Mouse (Mus musculus): ENCODE data around the gene Hspa1l. TPM values are rescaled to one million over a fixed set of nuclear protein-coding genes. Genes with fewer than 3 reads are reported as not detected.
"Not testable (repeated sequence)": the region's sequence is repeated elsewhere in the genome, so short reads cannot be mapped to it uniquely, and the experiment has no call there.

Hspa1l gene
- polyA plus RNA-seq (2015; fragmentation: Nextera tagmentation; extraction: Ambion mirVana): 2.1 and 2.2 TPM in 2 replicates

DNA sequence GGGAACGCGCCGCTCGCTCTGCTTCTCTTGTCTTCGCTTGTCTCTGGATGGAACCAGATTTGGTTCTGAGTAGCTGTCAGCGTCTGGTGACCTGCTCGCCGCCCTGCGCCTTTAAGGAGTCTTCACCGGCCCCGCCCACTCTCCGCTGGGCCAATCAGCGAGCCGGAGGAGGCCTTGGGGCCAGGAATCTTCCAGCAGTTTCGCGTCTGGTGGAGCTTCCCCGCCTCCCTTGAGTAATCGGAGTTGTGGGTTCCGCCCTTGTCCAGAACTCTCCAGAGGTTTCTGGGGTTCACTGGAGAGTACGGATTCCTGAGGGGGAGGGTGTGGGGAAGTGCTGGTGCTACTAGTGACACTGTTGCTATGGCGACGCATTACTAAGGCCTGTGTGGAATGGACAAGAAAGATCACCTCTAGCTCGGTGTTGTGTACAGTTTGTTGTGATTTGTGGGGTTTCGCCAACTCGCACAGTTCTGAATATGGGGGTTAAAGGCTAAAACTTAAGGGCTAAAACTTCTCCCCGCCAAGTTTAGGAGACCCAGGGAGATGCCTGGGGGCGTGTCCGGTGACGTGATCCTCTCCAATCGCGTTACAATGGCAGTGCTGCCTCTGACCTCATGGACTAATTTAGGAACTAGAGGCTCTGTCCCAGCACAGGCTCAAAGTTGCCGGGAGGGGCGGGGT lies at the start of gene Hspa1l, which contains the start of gene Hspa1a:
Gene Hspa1l (plus strand): TSS at position 635 of the 681 bp plus-strand sequence.
Gene Hspa1a (minus strand): TSS at position 88 of the 681 bp plus-strand sequence.
- H3K36me3 ChIP-seq, H3K9me3 ChIP-seq: not testable (repeated sequence)
- Histone ChIP-seq H3K4me3 (peak within 1 kb of the TSS; percentile 57), H3K9ac (peak within 1 kb of the TSS; percentile 77), H3K4me1 (peaks cover 13% of the 10 kb centered on the region), H3K27me3 (replicated peaks) (peaks cover 31% of the 10 kb centered on the region), H3K4me2 (peak within 1 kb of the TSS; percentile 82), H3K27ac (replicated peaks) (peak within 1 kb of the TSS; percentile 78)
- peak; percentile 89 for ATAC-seq (ENCODE audit: extremely low read depth, insufficient number of reproducible peaks, low FRiP score, low TSS enrichment)
- 1% methylated on average over 33 of the region's 33 CpGs for WGBS

DNA sequence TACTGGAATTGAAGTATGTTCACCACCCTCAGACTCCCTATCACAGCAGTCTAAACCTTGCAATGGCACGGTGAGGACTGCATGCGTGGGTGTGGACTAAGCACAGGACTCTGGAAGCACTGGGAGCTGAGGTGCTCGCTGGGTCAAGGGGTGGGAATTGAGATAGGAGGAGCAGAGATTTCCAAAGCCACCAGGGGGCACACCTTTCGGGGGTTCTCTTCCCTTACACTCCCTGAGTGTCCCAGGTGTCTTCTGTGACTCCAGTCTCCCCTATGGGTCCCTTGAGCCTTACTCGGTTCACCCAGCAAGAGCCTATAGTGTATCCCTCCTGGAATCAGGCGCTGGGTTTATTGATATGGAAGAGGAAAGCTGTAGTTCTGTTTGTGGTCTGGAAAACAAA lies 49.6 kb upstream of the Hspa1l start:
- H3K4me3 ChIP-seq: no peak overlapping the region
- no peak; the same call in 1 of the 2 replicates for ATAC-seq (ENCODE audit: extremely low read depth, insufficient number of reproducible peaks, low FRiP score, low TSS enrichment)
- H3K27me3 ChIP-seq (replicated peaks): no peaks in the 10 kb centered on the region
- H3K9me3 ChIP-seq: no peaks in the 10 kb centered on the region
- no peak overlapping the region for H3K27ac ChIP-seq (replicated peaks)
- no peak overlapping the region for H3K9ac ChIP-seq
- no peaks in the 10 kb centered on the region for H3K36me3 ChIP-seq
- H3K4me1 ChIP-seq: no peaks in the 10 kb centered on the region
- no peak overlapping the region for H3K4me2 ChIP-seq
- WGBS: 43% methylated on average over 6 of the region's 6 CpGs

DNA sequence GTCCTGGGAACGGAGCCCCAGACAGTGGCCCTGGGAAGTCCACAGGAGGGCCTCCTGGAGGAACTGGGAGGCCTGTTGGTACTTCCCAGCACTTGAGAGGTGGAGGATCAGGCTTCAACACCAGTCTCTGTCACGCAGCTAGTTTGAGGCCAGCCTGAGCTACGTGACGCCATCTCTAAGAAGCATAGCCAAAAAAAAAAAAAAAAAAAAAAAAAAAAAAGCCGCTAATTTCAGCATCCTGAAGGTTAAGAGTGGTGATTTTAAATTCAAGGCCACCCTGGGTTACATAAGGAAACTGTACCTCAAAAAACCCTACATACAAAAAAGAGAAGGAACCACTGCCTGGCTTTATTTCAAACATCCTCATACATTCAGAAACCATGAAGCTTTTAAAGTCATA lies 48.2 kb upstream of the Hspa1l start:
- no peaks in the 10 kb centered on the region for H3K36me3 ChIP-seq
- no peak overlapping the region for H3K27ac ChIP-seq (replicated peaks)
- no peak for ATAC-seq (ENCODE audit: extremely low read depth, insufficient number of reproducible peaks, low FRiP score, low TSS enrichment)
- no peak overlapping the region for H3K4me2 ChIP-seq
- 62% methylated on average over 5 of the region's 5 CpGs for WGBS
- H3K9me3 ChIP-seq: no peaks in the 10 kb centered on the region
- H3K27me3 ChIP-seq (replicated peaks): no peaks in the 10 kb centered on the region
- no peak overlapping the region for H3K9ac ChIP-seq
- no peaks in the 10 kb centered on the region for H3K4me1 ChIP-seq
- no peak overlapping the region for H3K4me3 ChIP-seq

DNA sequence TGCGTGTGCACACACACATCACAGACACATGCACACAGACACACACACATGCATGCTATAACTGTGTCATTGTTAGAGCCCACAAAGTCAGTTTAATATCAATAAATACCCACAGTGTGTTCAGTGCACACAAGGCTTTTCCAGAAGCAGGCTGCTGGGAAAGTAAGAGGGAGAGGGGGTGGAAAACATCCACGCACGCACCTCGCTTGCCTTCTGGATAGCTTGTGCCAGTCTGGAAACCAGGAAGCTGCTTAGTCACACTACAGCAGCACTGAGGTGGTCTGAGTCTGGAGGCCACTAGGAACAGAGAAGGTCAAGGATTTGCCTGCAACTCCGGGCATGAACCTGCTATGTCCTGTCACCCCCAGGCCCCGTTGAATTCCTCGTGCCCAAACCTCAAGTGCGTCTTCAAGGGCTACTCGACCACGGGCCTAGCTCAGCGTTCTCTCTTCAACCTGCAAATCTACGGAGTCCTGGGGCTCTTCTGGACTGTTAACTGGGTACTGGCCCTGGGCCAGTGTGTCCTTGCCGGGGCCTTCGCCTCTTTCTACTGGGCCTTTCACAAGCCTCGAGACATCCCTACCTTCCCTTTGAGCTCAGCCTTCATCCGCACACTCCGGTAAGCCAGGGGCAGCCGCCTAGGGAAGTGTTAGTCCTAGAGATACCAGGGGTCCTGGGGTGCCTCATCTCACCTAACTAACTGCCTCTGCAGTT lies 45.0 kb upstream of the Hspa1l start:
- WGBS: 79% methylated on average over 18 of the region's 18 CpGs
- no peaks in the 10 kb centered on the region for H3K27me3 ChIP-seq (replicated peaks)
- no peak overlapping the region for H3K27ac ChIP-seq (replicated peaks)
- ATAC-seq (ENCODE audit: extremely low read depth, insufficient number of reproducible peaks, low FRiP score, low TSS enrichment): no peak
- H3K36me3 ChIP-seq: no peaks in the 10 kb centered on the region
- peaks cover 14% of the 10 kb centered on the region for H3K4me1 ChIP-seq
- H3K4me3 ChIP-seq: no peak overlapping the region
- H3K9ac ChIP-seq: peak overlapping the region; percentile 7; the same call in 1 of the 2 replicates
- no peaks in the 10 kb centered on the region for H3K9me3 ChIP-seq
- H3K4me2 ChIP-seq: no peak overlapping the region

DNA sequence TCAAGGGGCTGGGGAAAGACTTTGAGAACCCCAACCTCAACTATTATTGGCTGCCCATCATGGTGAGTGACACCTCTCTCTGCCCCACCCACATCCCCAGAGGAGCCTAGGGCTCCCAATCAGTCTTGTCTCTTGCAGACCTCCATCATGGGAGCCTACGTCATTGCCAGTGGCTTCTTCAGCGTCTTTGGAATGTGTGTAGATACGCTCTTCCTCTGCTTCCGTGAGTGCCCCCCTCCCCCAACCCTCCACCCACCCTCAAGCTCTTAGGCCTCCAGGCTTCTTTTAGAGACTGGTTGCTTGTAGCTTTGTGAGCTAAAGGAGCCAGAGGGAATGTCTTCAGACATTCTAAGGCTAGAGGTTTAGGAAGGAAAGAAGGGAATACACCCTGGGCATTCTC lies 43.7 kb upstream of the Hspa1l start:
- H3K27ac ChIP-seq (replicated peaks): no peak overlapping the region

DNA sequence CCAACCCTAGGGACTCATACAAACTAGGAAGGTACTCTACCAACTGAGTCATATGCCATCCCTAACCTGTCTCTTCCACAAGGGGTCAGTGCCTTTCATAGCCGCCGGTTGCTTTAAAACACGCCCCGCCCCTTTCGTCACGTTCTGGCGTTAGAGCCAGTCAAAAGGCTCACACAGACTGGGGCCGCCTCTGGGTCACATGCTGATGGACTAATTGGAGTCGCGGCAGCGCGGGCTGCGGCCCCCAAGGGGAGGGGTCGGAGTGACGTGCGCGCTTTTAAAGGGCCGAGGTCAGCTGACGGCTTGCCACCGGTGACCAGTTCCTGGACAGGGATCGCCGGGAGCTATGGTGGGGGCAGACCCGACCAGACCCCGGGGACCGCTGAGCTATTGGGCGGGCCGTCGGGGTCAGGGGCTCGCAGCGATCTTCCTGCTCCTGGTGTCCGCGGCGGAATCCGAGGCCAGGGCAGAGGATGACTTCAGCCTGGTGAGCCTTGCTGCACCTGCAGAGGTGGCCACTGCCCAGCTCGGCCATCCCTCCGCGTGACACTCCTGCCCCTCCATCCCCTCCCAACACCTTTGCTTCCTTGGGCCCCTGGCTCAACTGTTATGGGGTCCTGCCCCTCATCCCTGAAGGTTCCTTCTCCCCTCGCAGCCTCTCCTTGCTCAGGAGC lies 41.3 kb upstream of the Hspa1l start, which contains the start of gene Neu1:
Gene Neu1 (plus strand): TSS at position 193 of the 674 bp plus-strand sequence.
- H3K27me3 ChIP-seq (replicated peaks): no peaks in the 10 kb centered on the region
- H3K27ac ChIP-seq (replicated peaks): 0 out of 2 replicates have a peak within 1 kb of the TSS, but pooled peaks have one; percentile 26
- peak; percentile 92 for ATAC-seq (ENCODE audit: extremely low read depth, insufficient number of reproducible peaks, low FRiP score, low TSS enrichment)
- peak within 1 kb of the TSS; percentile 85 for H3K4me3 ChIP-seq
- H3K4me1 ChIP-seq: peaks cover 16% of the 10 kb centered on the region
- peaks cover 21% of the 10 kb centered on the region for H3K36me3 ChIP-seq
- peak within 1 kb of the TSS; percentile 93 for H3K9ac ChIP-seq
- H3K9me3 ChIP-seq: no peaks in the 10 kb centered on the region
- H3K4me2 ChIP-seq: peak within 1 kb of the TSS; percentile 97
- under 1% methylated on average over 38 of the region's 38 CpGs for WGBS

More for the DNA sequence above, 43.7 kb upstream of the Hspa1l start:
- Histone ChIP-seq H3K4me3 (no peak overlapping the region), H3K4me1 (peaks cover 16% of the 10 kb centered on the region), H3K27me3 (replicated peaks) (no peaks in the 10 kb centered on the region), H3K9me3 (no peaks in the 10 kb centered on the region), H3K9ac (no peak overlapping the region), H3K36me3 (peaks cover 2% of the 10 kb centered on the region), H3K4me2 (no peak overlapping the region)
- WGBS: 28% methylated on average over 4 of the region's 4 CpGs
- no peak for ATAC-seq (ENCODE audit: extremely low read depth, insufficient number of reproducible peaks, low FRiP score, low TSS enrichment)

DNA sequence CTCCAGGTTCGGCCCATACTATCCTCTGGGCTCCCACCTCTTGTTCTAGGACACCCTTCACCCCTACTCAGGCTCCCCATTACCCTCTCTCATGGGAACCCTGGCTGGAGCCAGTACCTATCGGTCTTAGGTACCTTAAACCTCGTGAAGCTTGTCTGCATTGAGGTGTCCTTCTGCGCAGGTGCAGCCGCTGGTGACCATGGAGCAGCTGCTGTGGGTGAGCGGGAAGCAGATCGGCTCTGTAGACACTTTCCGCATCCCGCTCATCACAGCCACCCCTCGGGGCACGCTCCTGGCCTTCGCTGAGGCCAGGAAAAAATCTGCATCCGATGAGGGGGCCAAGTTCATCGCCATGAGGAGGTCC lies 40.8 kb upstream of the Hspa1l start:
- Histone ChIP-seq H3K9ac (peak overlapping the region; percentile 93), H3K27me3 (replicated peaks) (no peaks in the 10 kb centered on the region), H3K27ac (replicated peaks) (no peak overlapping the region), H3K36me3 (peaks cover 21% of the 10 kb centered on the region), H3K4me2 (peak overlapping the region; percentile 97), H3K4me1 (peaks cover 16% of the 10 kb centered on the region), H3K9me3 (no peaks in the 10 kb centered on the region), H3K4me3 (peak overlapping the region; percentile 85)
- 14% methylated on average over 14 of the region's 14 CpGs for WGBS
- ATAC-seq (ENCODE audit: extremely low read depth, insufficient number of reproducible peaks, low FRiP score, low TSS enrichment): no peak

DNA sequence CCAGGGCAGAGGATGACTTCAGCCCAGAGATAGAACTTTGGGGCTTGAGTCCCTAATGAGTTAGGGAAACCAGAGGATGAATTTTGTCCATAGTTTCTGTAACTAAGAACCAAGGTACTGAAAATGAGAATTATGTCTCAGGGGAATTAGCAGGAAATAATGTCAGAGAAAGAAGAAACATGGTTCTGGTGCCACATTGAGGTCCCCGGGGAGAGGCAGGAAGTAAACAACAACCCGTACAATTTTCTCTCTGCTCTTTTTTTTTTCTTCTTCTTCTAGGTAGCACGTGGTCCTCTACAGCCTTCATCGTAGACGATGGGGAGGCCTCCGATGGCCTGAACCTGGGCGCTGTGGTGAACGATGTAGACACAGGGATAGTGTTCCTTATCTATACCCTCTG lies 40.2 kb upstream of the Hspa1l start:
- Histone ChIP-seq H3K9ac (peak overlapping the region; percentile 93), H3K9me3 (no peaks in the 10 kb centered on the region), H3K36me3 (peaks cover 21% of the 10 kb centered on the region), H3K4me2 (peak overlapping the region; percentile 97), H3K27me3 (replicated peaks) (no peaks in the 10 kb centered on the region), H3K4me1 (peaks cover 16% of the 10 kb centered on the region), H3K27ac (replicated peaks) (no peak overlapping the region), H3K4me3 (peak overlapping the region; percentile 85)
- no peak for ATAC-seq (ENCODE audit: extremely low read depth, insufficient number of reproducible peaks, low FRiP score, low TSS enrichment)
- WGBS: 82% methylated on average over 8 of the region's 8 CpGs

DNA sequence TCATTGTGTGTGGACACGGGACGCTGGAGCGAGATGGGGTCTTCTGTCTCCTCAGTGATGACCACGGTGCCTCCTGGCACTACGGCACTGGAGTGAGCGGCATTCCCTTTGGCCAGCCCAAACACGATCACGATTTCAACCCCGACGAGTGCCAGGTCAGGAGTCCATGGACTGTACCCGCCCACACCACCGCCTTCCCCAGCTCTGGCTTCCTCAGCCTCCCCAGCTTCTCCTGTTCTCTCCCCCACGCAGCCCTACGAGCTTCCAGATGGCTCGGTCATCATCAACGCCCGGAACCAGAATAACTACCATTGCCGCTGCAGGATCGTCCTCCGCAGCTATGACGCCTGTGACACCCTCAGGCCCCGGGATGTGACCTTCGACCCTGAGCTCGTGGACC lies 38.5 kb upstream of the Hspa1l start:
- no peak overlapping the region for H3K27ac ChIP-seq (replicated peaks)
- no peak overlapping the region for H3K4me3 ChIP-seq
- 70% methylated on average over 24 of the region's 24 CpGs for WGBS
- no peak for ATAC-seq (ENCODE audit: extremely low read depth, insufficient number of reproducible peaks, low FRiP score, low TSS enrichment)
- H3K4me1 ChIP-seq: peaks cover 16% of the 10 kb centered on the region
- H3K9ac ChIP-seq: 0 out of 2 replicates have a peak overlapping the region, but pooled peaks have one; percentile 12
- H3K36me3 ChIP-seq: peaks cover 21% of the 10 kb centered on the region
- no peaks in the 10 kb centered on the region for H3K27me3 ChIP-seq (replicated peaks)
- no peaks in the 10 kb centered on the region for H3K9me3 ChIP-seq
- no peak overlapping the region for H3K4me2 ChIP-seq

DNA sequence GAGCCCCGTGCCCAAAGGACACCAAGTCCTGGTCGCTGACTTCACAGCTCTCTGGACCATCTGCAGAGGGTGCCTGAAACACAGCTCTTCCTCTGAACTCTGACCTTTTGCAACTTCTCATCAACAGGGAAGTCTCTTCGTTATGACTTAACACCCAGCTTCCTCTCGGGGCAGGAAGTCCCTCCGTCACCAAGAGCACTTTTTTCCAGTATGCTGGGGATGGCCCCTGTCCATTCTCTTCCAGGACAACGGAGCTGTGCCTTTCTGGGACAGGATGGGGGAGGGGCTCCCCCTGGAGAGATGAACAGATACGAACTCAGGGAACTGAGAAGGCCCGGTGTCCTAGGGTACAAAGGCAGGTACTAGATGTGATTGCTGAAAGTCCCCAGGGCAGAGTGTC lies 37.7 kb upstream of the Hspa1l start:
- Histone ChIP-seq H3K4me2 (no peak overlapping the region), H3K36me3 (peaks cover 21% of the 10 kb centered on the region), H3K27ac (replicated peaks) (no peak overlapping the region), H3K9ac (peak overlapping the region; percentile 15), H3K4me1 (peaks cover 16% of the 10 kb centered on the region), H3K27me3 (replicated peaks) (no peaks in the 10 kb centered on the region), H3K4me3 (no peak overlapping the region), H3K9me3 (no peaks in the 10 kb centered on the region)
- WGBS: 46% methylated on average over 8 of the region's 8 CpGs
- ATAC-seq (ENCODE audit: extremely low read depth, insufficient number of reproducible peaks, low FRiP score, low TSS enrichment): no peak

DNA sequence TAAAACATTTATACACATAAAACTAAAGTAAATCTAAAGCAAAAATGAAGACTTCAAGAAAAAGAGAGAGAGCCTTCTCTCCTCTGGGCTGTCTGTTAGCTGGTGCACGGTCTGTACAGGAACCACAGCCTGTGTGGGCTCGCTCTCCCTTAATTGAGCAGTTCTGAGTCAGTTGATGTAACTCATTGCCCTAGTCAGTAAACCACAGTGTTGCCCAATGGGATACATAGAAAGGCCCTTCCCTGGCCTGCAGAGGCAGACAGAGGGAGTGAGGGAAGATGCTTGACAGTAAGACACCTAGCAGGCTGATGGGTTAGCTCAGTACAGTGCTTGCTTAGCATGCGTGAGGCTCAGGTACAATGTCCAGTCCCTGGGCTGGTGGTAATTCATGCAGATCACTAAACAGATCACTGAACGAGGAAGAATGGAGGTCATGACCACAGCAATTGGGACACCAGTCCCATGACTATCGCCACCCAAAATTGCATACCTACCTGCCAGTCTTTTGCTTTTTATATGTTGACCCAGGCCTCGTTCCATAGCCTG lies 34.5 kb upstream of the Hspa1l start:
- Histone ChIP-seq H3K9me3 (no peaks in the 10 kb centered on the region), H3K4me2 (no peak overlapping the region), H3K27me3 (replicated peaks) (no peaks in the 10 kb centered on the region), H3K36me3 (peaks cover 21% of the 10 kb centered on the region), H3K9ac (no peak overlapping the region), H3K27ac (replicated peaks) (no peak overlapping the region), H3K4me1 (peaks cover 8% of the 10 kb centered on the region), H3K4me3 (no peak overlapping the region)
- WGBS: 76% methylated on average over 6 of the region's 6 CpGs
- no peak for ATAC-seq (ENCODE audit: extremely low read depth, insufficient number of reproducible peaks, low FRiP score, low TSS enrichment)
